Mouse (Mus musculus) midbrain, embryonic 11.5 days (tissue): Measurements from ENCODE around the gene Depdc1b. TPM values are rescaled to one million over a fixed set of nuclear protein-coding genes. Genes with fewer than 3 reads are reported as not detected.

Source experiments
- ATAC-seq: fragments of 200-750 bp; cut with Nextera tagmentation; 2 replicates; pipeline ENCODE4 v1.8.0; 2017; ENCODE audit warnings: moderate TSS enrichment, moderate library complexity; ENCODE audit not compliant: low FRiP score
- DNase-seq: peaks from one replicate; pipeline ENCODE4 v3.0.0; 2015; ENCODE audit warnings: low spot score; ENCODE audit errors: missing footprints
- H3K27ac ChIP-seq: fragments of 300-500 bp; sonication (generic); 2 replicates; pipeline ENCODE4 v1.5.1; 2014; ENCODE audit warnings: low read depth, low read length
- H3K27me3 ChIP-seq: fragments of 300-500 bp; sonication (generic); 2 replicates; pipeline ENCODE4 v1.6.1; 2014; ENCODE audit warnings: mild to moderate bottlenecking, low read length, moderate library complexity, mixed read lengths; ENCODE audit not compliant: control insufficient read depth, insufficient read depth
- H3K36me3 ChIP-seq: fragments of 300-500 bp; sonication (generic); 2 replicates; pipeline ENCODE4 v1.6.1; 2014; ENCODE audit warnings: mild to moderate bottlenecking, low read length, moderate library complexity, mixed read lengths; ENCODE audit not compliant: control insufficient read depth, insufficient read depth
- H3K4me1 ChIP-seq: fragments of 300-500 bp; sonication (generic); 2 replicates; pipeline ENCODE4 v1.6.1; 2014; ENCODE audit warnings: low read length; ENCODE audit not compliant: control insufficient read depth, insufficient read depth
- H3K4me2 ChIP-seq: fragments of 300-500 bp; sonication (generic); 2 replicates; pipeline ENCODE4 v1.6.1; 2014; ENCODE audit warnings: mild to moderate bottlenecking, moderate library complexity
- H3K4me3 ChIP-seq: fragments of 300-500 bp; sonication (generic); 2 replicates; pipeline ENCODE4 v1.5.1; 2014; ENCODE audit warnings: low read depth, low read length
- H3K9ac ChIP-seq: fragments of 300-500 bp; sonication (generic); 2 replicates; pipeline ENCODE4 v1.6.1; 2014; ENCODE audit warnings: low read length
- H3K9me3 ChIP-seq: fragments of 300-500 bp; sonication (generic); 2 replicates; pipeline ENCODE4 v1.6.1; 2016; ENCODE audit warnings: low read length; ENCODE audit not compliant: control insufficient read depth
- WGBS: fragments of 180-500 bp; shearing (Covaris S2); extraction: QIAGEN DNeasy Blood & Tissue Kit; methylation state at CpG from one replicate; pipeline ENCODE4 v1.1.7; 2014; 5-methylcytosine and 5-hydroxymethylcytosine counted together
- polyA plus RNA-seq: library from polyadenylated mRNA; unstranded; fragments of >200 nt; fragmentation: Nextera tagmentation; extraction: Ambion mirVana; gene quantifications from 2 replicates; pipeline ENCODE4 v1.2.1, GENCODE M21; 2014

Gene Depdc1b
- polyA plus RNA-seq, 1 experiment from 2014 or later: 17.3 TPM

GRCm38 (mm10) chr13:108337340-108337739 lies 21.2 kb downstream of the Depdc1b start:
- no peaks in the 10 kb centered on the region for H3K4me1 ChIP-seq
- H3K27ac ChIP-seq: no peak overlapping the region
- H3K4me2 ChIP-seq: no peak overlapping the region
- ATAC-seq: no peak
- no peak overlapping the region for H3K9ac ChIP-seq
- no peaks in the 10 kb centered on the region for H3K9me3 ChIP-seq
- no peaks in the 10 kb centered on the region for H3K27me3 ChIP-seq
- no peaks in the 10 kb centered on the region for H3K36me3 ChIP-seq
- 84% methylated on average over 6 of the region's 6 CpGs for WGBS
- no peak for DNase-seq
- no peak overlapping the region for H3K4me3 ChIP-seq

DNA sequence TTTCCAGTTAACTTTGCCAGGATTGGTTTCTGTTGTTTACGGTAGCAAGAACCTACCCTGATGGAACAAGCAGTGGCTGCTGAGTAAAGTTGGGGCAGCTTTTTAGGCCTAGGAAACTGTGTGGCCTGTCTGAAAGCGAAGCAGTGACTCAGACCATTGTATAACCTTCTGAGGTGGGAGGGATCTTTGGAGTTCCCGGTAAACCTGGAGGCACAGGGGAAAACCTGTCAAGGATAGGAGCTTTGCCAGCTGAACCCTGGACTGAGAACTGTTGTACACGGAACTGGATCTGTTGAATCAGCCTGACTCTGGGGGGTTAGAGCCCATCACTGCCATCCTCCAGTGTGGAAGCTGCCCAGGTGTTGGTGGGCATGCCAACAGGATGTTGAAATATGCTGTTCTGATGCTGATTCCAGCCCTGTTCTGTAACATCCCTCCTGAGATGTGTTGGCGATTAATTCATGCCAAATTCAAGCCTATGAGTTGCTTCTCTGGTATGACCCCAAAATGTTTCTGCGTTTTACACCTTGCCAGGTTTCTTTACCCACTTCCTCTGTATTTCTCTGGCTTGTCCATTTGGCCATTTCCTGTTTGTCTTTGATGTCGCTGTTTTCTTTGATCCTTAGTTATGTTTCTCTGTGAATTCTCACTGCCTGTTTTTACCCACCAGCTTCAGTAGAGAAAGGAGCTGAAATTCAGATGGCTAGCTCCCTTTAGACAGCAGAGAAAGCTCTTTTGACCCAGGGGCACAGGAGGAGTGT lies 22.1 kb downstream of the Depdc1b start:
- no peak for DNase-seq
- Histone ChIP-seq H3K9ac (no peak overlapping the region), H3K4me1 (no peaks in the 10 kb centered on the region), H3K27ac (no peak overlapping the region), H3K36me3 (no peaks in the 10 kb centered on the region), H3K4me3 (no peak overlapping the region), H3K4me2 (no peak overlapping the region), H3K9me3 (no peaks in the 10 kb centered on the region), H3K27me3 (no peaks in the 10 kb centered on the region)
- no peak for ATAC-seq
- WGBS: 87% methylated on average over 7 of the region's 7 CpGs

- Histone ChIP-seq H3K9ac (no peak overlapping the region), H3K27me3 (no peaks in the 10 kb centered on the region), H3K27ac (no peak overlapping the region), H3K4me3 (no peak overlapping the region), H3K4me2 (no peak overlapping the region), H3K9me3 (no peaks in the 10 kb centered on the region), H3K36me3 (no peaks in the 10 kb centered on the region), H3K4me1 (no peaks in the 10 kb centered on the region)
- DNase-seq (no peak), ATAC-seq (no peak)
- 92% methylated on average over 10 of the region's 10 CpGs for WGBS
Observed at GRCm38 (mm10) chr13:108339907-108340596, 23.9 kb downstream of the Depdc1b start.

DNA sequence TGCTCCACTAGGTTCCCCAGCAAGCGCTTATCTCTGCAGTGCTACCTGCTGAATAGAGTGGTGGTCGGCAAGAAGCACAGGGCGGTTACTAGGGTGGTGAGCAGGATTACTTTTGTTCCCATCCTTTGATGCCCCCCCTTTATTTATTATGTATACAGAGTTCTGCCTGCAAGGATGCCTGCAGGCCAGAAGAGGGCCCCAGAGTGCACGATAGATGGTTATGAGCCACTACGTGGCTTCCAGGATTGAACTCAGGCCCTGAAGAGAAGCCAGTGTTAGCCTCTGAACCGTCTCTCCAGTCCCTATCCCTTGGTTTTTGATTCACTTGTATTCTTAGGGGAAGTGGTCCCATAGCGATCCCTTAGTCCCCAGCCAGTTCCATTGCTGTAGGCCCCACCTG lies 25.5 kb downstream of the Depdc1b start:
- H3K27ac ChIP-seq: no peak overlapping the region
- 70% methylated on average over 7 of the region's 7 CpGs for WGBS
- no peak for ATAC-seq
- no peak overlapping the region for H3K4me3 ChIP-seq
- no peaks in the 10 kb centered on the region for H3K4me1 ChIP-seq
- H3K36me3 ChIP-seq: no peaks in the 10 kb centered on the region
- DNase-seq: no peak
- no peaks in the 10 kb centered on the region for H3K9me3 ChIP-seq
- no peaks in the 10 kb centered on the region for H3K27me3 ChIP-seq
- H3K4me2 ChIP-seq: no peak overlapping the region
- no peak overlapping the region for H3K9ac ChIP-seq

DNA sequence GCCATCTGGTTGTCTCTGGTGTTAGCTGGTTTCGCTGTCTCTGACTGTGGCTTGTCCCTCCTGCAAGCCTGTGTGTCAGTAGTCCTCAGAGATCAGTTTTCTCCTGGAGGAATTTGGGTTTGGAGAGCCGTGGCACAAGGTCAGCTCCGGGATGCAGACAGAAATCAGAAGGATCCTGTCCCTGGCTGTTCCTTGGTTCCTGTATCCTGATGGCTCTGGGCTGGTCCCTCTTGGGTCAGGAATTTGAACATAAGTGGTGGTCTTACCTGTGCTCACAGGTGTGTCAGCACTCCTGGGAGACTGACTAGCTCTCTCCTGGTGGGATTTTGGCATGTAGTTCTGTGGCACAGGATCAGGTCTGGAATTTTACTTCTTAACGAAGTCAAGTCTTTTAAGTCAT lies 29.6 kb downstream of the Depdc1b start:
- Histone ChIP-seq H3K27me3 (no peaks in the 10 kb centered on the region), H3K9me3 (no peaks in the 10 kb centered on the region), H3K4me3 (no peak overlapping the region), H3K36me3 (no peaks in the 10 kb centered on the region), H3K4me2 (no peak overlapping the region), H3K9ac (no peak overlapping the region), H3K27ac (no peak overlapping the region), H3K4me1 (no peaks in the 10 kb centered on the region)
- WGBS: 84% methylated on average over 4 of the region's 4 CpGs
- DNase-seq: no peak
- no peak for ATAC-seq

DNA sequence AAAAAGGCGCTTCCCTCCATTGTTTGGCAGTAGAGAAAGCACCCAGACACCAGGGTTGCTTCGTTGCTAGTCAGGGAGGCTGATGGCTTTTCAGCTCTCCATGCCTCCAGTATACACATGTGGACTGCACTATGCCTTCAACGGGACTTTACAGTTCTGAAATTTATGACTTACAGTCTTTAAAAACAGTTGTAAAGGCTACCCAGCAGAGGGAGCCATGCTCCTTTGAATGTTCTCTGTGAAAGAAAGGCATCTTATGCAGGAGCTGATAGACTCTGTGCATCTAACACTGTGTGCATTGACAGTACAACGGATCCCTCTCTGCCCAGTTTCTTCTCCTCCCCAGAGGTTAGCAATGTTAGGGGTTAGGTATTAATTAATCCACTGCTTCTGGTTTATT lies 30.9 kb downstream of the Depdc1b start:
- no peaks in the 10 kb centered on the region for H3K36me3 ChIP-seq
- no peak overlapping the region for H3K4me3 ChIP-seq
- no peaks in the 10 kb centered on the region for H3K9me3 ChIP-seq
- H3K4me1 ChIP-seq: no peaks in the 10 kb centered on the region
- WGBS: 72% methylated on average over 4 of the region's 4 CpGs
- 0 out of 2 replicates have a peak, but pooled peaks have one; percentile 33 for ATAC-seq
- H3K4me2 ChIP-seq: no peak overlapping the region
- DNase-seq: no peak
- H3K27ac ChIP-seq: no peak overlapping the region
- no peaks in the 10 kb centered on the region for H3K27me3 ChIP-seq
- H3K9ac ChIP-seq: no peak overlapping the region

- Histone ChIP-seq H3K9ac (no peak overlapping the region), H3K36me3 (no peaks in the 10 kb centered on the region), H3K9me3 (no peaks in the 10 kb centered on the region), H3K4me1 (no peaks in the 10 kb centered on the region), H3K27me3 (no peaks in the 10 kb centered on the region), H3K27ac (no peak overlapping the region), H3K4me3 (no peak overlapping the region), H3K4me2 (no peak overlapping the region)
- ATAC-seq: no peak
- 92% methylated on average over 5 of the region's 5 CpGs for WGBS
- no peak for DNase-seq
Observed at GRCm38 (mm10) chr13:108349624-108350023, 33.5 kb downstream of the Depdc1b start.

DNA sequence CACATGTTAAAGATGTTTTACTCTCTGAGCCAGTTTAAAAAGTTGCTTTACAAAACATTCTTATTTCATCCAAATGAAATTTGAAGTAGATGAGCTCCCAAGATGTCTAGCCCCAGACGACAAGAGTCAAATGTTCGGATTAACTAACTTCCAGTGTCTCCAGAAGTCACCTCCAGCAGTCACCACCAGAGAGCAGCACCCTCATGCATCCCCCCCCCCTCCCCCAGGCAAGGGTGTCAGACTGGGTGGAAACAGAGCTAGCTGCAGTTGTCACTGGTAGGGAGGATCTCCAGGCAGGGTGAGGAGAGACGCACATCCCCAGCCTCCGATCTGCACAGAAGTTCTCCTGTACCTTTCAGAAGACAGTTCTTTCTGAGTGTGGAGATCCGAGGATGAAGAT lies 37.6 kb downstream of the Depdc1b start:
- Histone ChIP-seq H3K9me3 (no peaks in the 10 kb centered on the region), H3K4me3 (no peak overlapping the region), H3K9ac (no peak overlapping the region), H3K27ac (no peak overlapping the region), H3K4me2 (no peak overlapping the region), H3K27me3 (no peaks in the 10 kb centered on the region), H3K36me3 (no peaks in the 10 kb centered on the region), H3K4me1 (no peaks in the 10 kb centered on the region)
- DNase-seq: no peak
- ATAC-seq: no peak
- WGBS: 91% methylated on average over 5 of the region's 5 CpGs

- Histone ChIP-seq H3K9me3 (no peaks in the 10 kb centered on the region), H3K4me2 (no peak overlapping the region), H3K9ac (no peak overlapping the region), H3K4me3 (no peak overlapping the region), H3K36me3 (no peaks in the 10 kb centered on the region), H3K27ac (no peak overlapping the region), H3K27me3 (no peaks in the 10 kb centered on the region), H3K4me1 (no peaks in the 10 kb centered on the region)
- no peak for ATAC-seq
- WGBS: 90% methylated on average over 12 of the region's 12 CpGs
- DNase-seq: no peak
Observed at GRCm38 (mm10) chr13:108354804-108355552, 38.8 kb downstream of the Depdc1b start.
